ENCODE assay signal across 15 mouse cellular contexts in genomic region chr7:116484213-116484612, GRCm38 (mm10). TPM values are rescaled to one million over a fixed set of nuclear protein-coding genes. Genes with fewer than 3 reads are reported as not detected.
A peak's percentile ranks its signal among the peaks of the same experiment; 100 is the strongest.
DNase-seq lines count a peak whose midpoint lies in the region; ATAC-seq lines count a peak whose summit lies in the region.
"Had no signal": no experiment of that assay in that cellular context is flagged by ENCODE, and none has a peak within 500 bp of the region (broad histone marks: within the 10 kb centered on the region; RNA-seq: fewer than 3 reads in every experiment).

No protein-coding gene starts in this region.

- no peak overlapping the region for H3K4me2 ChIP-seq in midbrain, embryonic 13.5 days (replicated peaks)
- no peak overlapping the region for H3K4me2 ChIP-seq in forebrain, embryonic 14.5 days (ENCODE audit: low read length)
- H3K4me2 ChIP-seq: limb, embryonic 12.5 days; liver, embryonic 15.5 days; neural tube, embryonic 12.5 days had no signal

- WGBS in midbrain, embryonic 13.5 days: 85% methylated on average over 5 of the region's 5 CpGs
- WGBS in forebrain, embryonic 14.5 days: 88% methylated on average over 5 of the region's 5 CpGs

- peak; percentile 9 for DNase-seq in kidney, adult 18-20 months
- DNase-seq in kidney, postnatal 10 days: no peak
- DNase-seq in lung, postnatal 10 days: peak; percentile 12
- DNase-seq in forebrain, embryonic 14.5 days (ENCODE audit: low spot score): no peak
- DNase-seq: cerebellum, adult 11-12 months; cerebellum, postnatal 36 days; gastrocnemius, postnatal 10 days; heart, postnatal 36 days; midbrain, embryonic 14.5 days had no signal

- H3K36me3 ChIP-seq in midbrain, embryonic 13.5 days: no peaks in the 10 kb centered on the region
- no peaks in the 10 kb centered on the region for H3K36me3 ChIP-seq in forebrain, embryonic 14.5 days (ENCODE audit: control insufficient read depth, insufficient read depth, low read length)
- H3K36me3 ChIP-seq: limb, embryonic 12.5 days; liver, embryonic 15.5 days; neural tube, embryonic 12.5 days had no signal

- H3K9ac ChIP-seq in midbrain, embryonic 13.5 days (replicated peaks): no peak overlapping the region
- no peak overlapping the region for H3K9ac ChIP-seq in forebrain, embryonic 14.5 days (ENCODE audit: low read length)
- H3K9ac ChIP-seq: limb, embryonic 12.5 days; liver, embryonic 15.5 days; neural tube, embryonic 12.5 days had no signal

- H3K27me3 ChIP-seq in midbrain, embryonic 13.5 days: no peaks in the 10 kb centered on the region
- no peaks in the 10 kb centered on the region for H3K27me3 ChIP-seq in forebrain, embryonic 14.5 days (replicated peaks; ENCODE audit: control insufficient read depth, insufficient read depth, low read length)
- H3K27me3 ChIP-seq: limb, embryonic 12.5 days; liver, embryonic 15.5 days; neural tube, embryonic 12.5 days had no signal

- H3K4me3 ChIP-seq in midbrain, embryonic 13.5 days (replicated peaks): no peak overlapping the region
- no peak overlapping the region for H3K4me3 ChIP-seq in forebrain, embryonic 14.5 days (ENCODE audit: low read depth, low read length)
- H3K4me3 ChIP-seq: limb, embryonic 12.5 days; liver, embryonic 15.5 days; neural tube, embryonic 12.5 days had no signal

- no peaks in the 10 kb centered on the region for H3K9me3 ChIP-seq in midbrain, embryonic 13.5 days
- no peaks in the 10 kb centered on the region for H3K9me3 ChIP-seq in forebrain, embryonic 14.5 days (replicated peaks; ENCODE audit: control insufficient read depth, low read length)
- H3K9me3 ChIP-seq: limb, embryonic 12.5 days; liver, embryonic 15.5 days; neural tube, embryonic 12.5 days had no signal

- peak; percentile 52 for ATAC-seq in activated CD4-positive, CD25-positive, alpha-beta regulatory T cell, adult 4 months
- ATAC-seq in erythroid progenitor cell, adult 5-6 weeks (replicated peaks; ENCODE audit: low FRiP score, poor library complexity, severe bottlenecking): no peak
- no peak for ATAC-seq in midbrain, embryonic 13.5 days
- no peak for ATAC-seq in forebrain, embryonic 14.5 days

- H3K27ac ChIP-seq in midbrain, embryonic 13.5 days: no peak overlapping the region
- H3K27ac ChIP-seq in forebrain, embryonic 14.5 days (ENCODE audit: low read depth, low read length): no peak overlapping the region
- H3K27ac ChIP-seq: limb, embryonic 12.5 days; liver, embryonic 15.5 days; neural tube, embryonic 12.5 days had no signal

- no peaks in the 10 kb centered on the region for H3K4me1 ChIP-seq in midbrain, embryonic 13.5 days (replicated peaks)
- H3K4me1 ChIP-seq in forebrain, embryonic 14.5 days (ENCODE audit: control insufficient read depth, insufficient read depth, low read length): no peaks in the 10 kb centered on the region
- H3K4me1 ChIP-seq: limb, embryonic 12.5 days; liver, embryonic 15.5 days; neural tube, embryonic 12.5 days had no signal

RNA-seq across cellular contexts. Expression of gene Nucb2, which starts 20.0 kb away (rescaled TPM):
- polyA plus RNA-seq in activated CD4-positive, CD25-positive, alpha-beta regulatory T cell, adult 4 months (2017; shearing (Covaris generic)): 10 to 100 TPM; 20.2 to 21.9 TPM
- 16.9 and 18.0 TPM in 2 replicates for total RNA-seq in erythroid progenitor cell, adult 5-6 weeks (2015; ENCODE audit: low replicate concordance)
- total RNA-seq in erythroid progenitor cell, adult 5-6 weeks (2017; ENCODE audit: low replicate concordance): 11.5 and 18.5 TPM in 2 replicates
- 20.2 and 25.0 TPM in 2 replicates for polyA plus RNA-seq in midbrain, embryonic 13.5 days (2015; fragmentation: Nextera tagmentation; extraction: Ambion mirVana)
- 18.0 and 19.4 TPM in 2 replicates for polyA plus RNA-seq in forebrain, embryonic 14.5 days (2014; fragmentation: Nextera tagmentation; extraction: Ambion mirVana)

RNA-seq across cellular contexts. Expression of gene Pik3c2a, which starts 41.0 kb away (rescaled TPM):
- 10 to 100 TPM; 51.6 to 62.7 TPM for polyA plus RNA-seq in activated CD4-positive, CD25-positive, alpha-beta regulatory T cell, adult 4 months (2017; shearing (Covaris generic))
- 5.0 and 11.3 TPM in 2 replicates for total RNA-seq in erythroid progenitor cell, adult 5-6 weeks (2015; ENCODE audit: low replicate concordance)
- 2.3 and 10.9 TPM in 2 replicates for total RNA-seq in erythroid progenitor cell, adult 5-6 weeks (2017; ENCODE audit: low replicate concordance)
- 20.4 and 22.3 TPM in 2 replicates for polyA plus RNA-seq in midbrain, embryonic 13.5 days (2015; fragmentation: Nextera tagmentation; extraction: Ambion mirVana)
- 11.7 and 16.3 TPM in 2 replicates for polyA plus RNA-seq in forebrain, embryonic 14.5 days (2014; fragmentation: Nextera tagmentation; extraction: Ambion mirVana)

Comparison
In these comparisons a context has a peak if more than half of its experiments do, and no peak if none do; other contexts are left out.
1. DNase-seq: peak in kidney, adult 18-20 months (single experiment) and lung, postnatal 10 days (single experiment); none in kidney, postnatal 10 days (single experiment) and forebrain, embryonic 14.5 days (single experiment).